Mouse (Mus musculus) erythroblast, embryonic 14.5 days (primary cell): ENCODE data around the gene Epha5. TPM values are rescaled to one million over a fixed set of nuclear protein-coding genes. Genes with fewer than 3 reads are reported as not detected.

ENCODE experiments used
- H3K27me3 ChIP-seq: 2 replicates; pipeline ENCODE4 v1.6.1; 2012; ENCODE audit warnings: inconsistent platforms; ENCODE audit not compliant: control insufficient read depth
- H3K36me3 ChIP-seq: 2 replicates; pipeline ENCODE4 v1.6.1; 2012; ENCODE audit warnings: mild to moderate bottlenecking, inconsistent platforms; ENCODE audit not compliant: control insufficient read depth
- H3K4me1 ChIP-seq: 2 replicates; pipeline ENCODE4 v1.6.1; 2012; ENCODE audit warnings: inconsistent platforms; ENCODE audit not compliant: control insufficient read depth
- H3K4me3 ChIP-seq: replicated peaks from 2 replicates; pipeline ENCODE3; 2012; ENCODE audit warnings: moderate library complexity, mild to moderate bottlenecking, inconsistent platforms
- H3K9me3 ChIP-seq: 2 replicates; pipeline ENCODE4 v1.6.1; 2012; ENCODE audit warnings: low read length, inconsistent platforms, mixed read lengths; ENCODE audit not compliant: control insufficient read depth
- GATA1 ChIP-seq: IDR thresholded peaks from 2 replicates; pipeline ENCODE4 v1.6.1; 2012; ENCODE audit warnings: low read length, inconsistent platforms, mixed read lengths
- TAL1 ChIP-seq: IDR thresholded peaks from 3 replicates; pipeline ENCODE4 v1.6.1; 2012; ENCODE audit warnings: low read length, inconsistent platforms, mixed read lengths
- polyA plus RNA-seq: library from polyadenylated mRNA; stranded (reverse); fragments of >175 nt; gene quantifications from 2 replicates; pipeline ENCODE4 v1.2.3, GENCODE M21; 2012

Epha5 gene
- polyA plus RNA-seq, 1 experiment, result not detected

DNA sequence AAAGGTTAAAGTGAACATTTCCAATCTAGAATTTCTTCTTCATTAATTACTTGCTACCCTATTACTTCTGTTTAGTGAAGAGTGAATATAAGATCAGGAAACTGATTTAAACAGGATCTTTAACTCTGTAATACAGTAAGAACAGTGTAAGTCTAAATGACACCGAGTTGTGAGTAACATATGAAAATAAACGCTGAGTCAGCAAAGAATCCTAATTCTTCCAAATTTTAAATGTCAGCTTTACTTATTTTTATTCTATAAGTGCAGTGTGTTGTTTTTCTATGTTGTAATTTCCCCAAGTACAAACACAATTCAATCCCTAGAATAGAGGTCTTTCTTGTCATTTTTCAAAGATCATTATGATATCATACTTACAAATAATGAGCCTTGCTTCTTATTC lies 363.3 kb downstream of the Epha5 start:
- Histone ChIP-seq H3K4me3 (no peak overlapping the region), H3K36me3 (no peaks in the 10 kb centered on the region), H3K27me3 (no peaks in the 10 kb centered on the region), H3K4me1 (no peaks in the 10 kb centered on the region), H3K9me3 (no peaks in the 10 kb centered on the region)
- no peak for TF ChIP-seq TAL1
- no peak for TF ChIP-seq GATA1

DNA sequence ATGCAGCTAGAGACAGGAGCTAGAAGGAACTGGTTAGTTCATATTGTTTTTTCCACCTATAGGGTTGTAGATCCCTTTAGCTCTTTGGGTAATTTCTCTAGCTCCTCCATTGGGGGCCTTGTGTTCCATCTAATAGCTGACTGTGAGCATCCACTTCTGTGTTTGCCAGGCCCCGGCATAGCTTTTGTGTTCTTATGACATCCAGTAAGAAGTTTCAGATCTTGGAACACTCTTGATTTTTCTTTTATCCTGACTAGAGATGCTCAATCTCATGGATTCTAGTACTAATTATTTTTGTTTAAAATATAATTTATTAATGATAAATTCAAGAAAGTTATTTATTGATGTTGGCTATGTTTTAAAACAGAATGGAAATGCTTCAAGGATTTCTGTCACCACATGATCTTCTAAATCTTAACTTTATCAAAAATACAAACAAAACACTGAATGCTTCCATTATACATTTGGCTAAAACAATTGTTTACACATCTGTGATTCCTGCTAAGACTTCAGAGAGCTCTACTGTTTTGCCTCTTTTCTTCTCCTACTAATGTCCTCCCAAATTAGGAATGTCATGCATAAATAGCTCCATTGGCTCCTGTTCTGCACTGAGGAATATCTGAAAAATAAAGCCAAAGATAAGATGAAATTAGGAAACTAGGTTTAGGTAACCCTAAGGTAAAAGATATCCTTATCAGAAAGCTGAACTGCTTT lies 379.8 kb downstream of the Epha5 start:
- H3K27me3 ChIP-seq, result no peaks in the 10 kb centered on the region
- no peak for TF ChIP-seq TAL1
- no peak for TF ChIP-seq GATA1
- H3K9me3 ChIP-seq, result no peaks in the 10 kb centered on the region; the same call in 1 of the 2 replicates
- no peak overlapping the region for H3K4me3 ChIP-seq
- no peaks in the 10 kb centered on the region for H3K4me1 ChIP-seq
- no peaks in the 10 kb centered on the region for H3K36me3 ChIP-seq
